Mouse (Mus musculus) forebrain, embryonic 16.5 days (tissue): ENCODE data around the gene Thap11. TPM values are rescaled to one million over a fixed set of nuclear protein-coding genes. Genes with fewer than 3 reads are reported as not detected.
A peak's percentile ranks its signal among the peaks of the same experiment; 100 is the strongest.
"Not testable (repeated sequence)": the region's sequence is repeated elsewhere in the genome, so short reads cannot be mapped to it uniquely, and the experiment has no call there.

Source experiments
- ATAC-seq: fragments of 200-750 bp; cut with Nextera tagmentation; 2 replicates; pipeline ENCODE4 v1.8.0; 2017; ENCODE audit warnings: mild to moderate bottlenecking, moderate library complexity
- H3K27ac ChIP-seq: fragments of 300-500 bp; sonication (generic); 2 replicates; pipeline ENCODE4 v1.5.1; 2014; ENCODE audit warnings: low read length, control low read depth
- H3K27me3 ChIP-seq: fragments of 300-500 bp; sonication (generic); replicated peaks from 2 replicates; pipeline ENCODE4 v1.6.1; 2014; ENCODE audit warnings: low read length; ENCODE audit not compliant: control insufficient read depth, insufficient read depth
- H3K36me3 ChIP-seq: fragments of 300-500 bp; sonication (generic); 2 replicates; pipeline ENCODE4 v1.6.1; 2014; ENCODE audit not compliant: control insufficient read depth, insufficient read depth
- H3K4me1 ChIP-seq: fragments of 300-500 bp; sonication (generic); replicated peaks from 2 replicates; pipeline ENCODE4 v1.6.1; 2014; ENCODE audit warnings: low read length; ENCODE audit not compliant: control insufficient read depth, insufficient read depth
- H3K4me2 ChIP-seq: fragments of 300-500 bp; sonication (generic); 2 replicates; pipeline ENCODE4 v1.6.1; 2014; ENCODE audit warnings: mild to moderate bottlenecking, low read length, control low read depth
- H3K4me3 ChIP-seq: fragments of 300-500 bp; sonication (generic); replicated peaks from 2 replicates; pipeline ENCODE4 v1.5.1; 2014; ENCODE audit warnings: mild to moderate bottlenecking, low read length, control low read depth
- H3K9ac ChIP-seq: fragments of 300-500 bp; sonication (generic); replicated peaks from 2 replicates; pipeline ENCODE4 v1.6.1; 2014; ENCODE audit warnings: low read depth, low read length, control low read depth
- H3K9me3 ChIP-seq: fragments of 300-500 bp; sonication (generic); 2 replicates; pipeline ENCODE4 v1.6.1; 2016; ENCODE audit warnings: low read length; ENCODE audit not compliant: control insufficient read depth
- WGBS: fragments of 180-500 bp; shearing (Covaris S2); extraction: QIAGEN DNeasy Blood & Tissue Kit; methylation state at CpG from one replicate; pipeline ENCODE4 v1.1.7; 2014; 5-methylcytosine and 5-hydroxymethylcytosine counted together
- polyA plus RNA-seq: library from polyadenylated mRNA; unstranded; fragments of >200 nt; fragmentation: Nextera tagmentation; extraction: Ambion mirVana; gene quantifications from 2 replicates; pipeline ENCODE4 v1.2.1, GENCODE M21; 2015

Thap11 gene
- polyA plus RNA-seq, 1 experiment from 2014 or later, result 63.8 TPM

- Histone ChIP-seq H3K4me2 (no peak overlapping the region), H3K9ac (no peak overlapping the region), H3K4me1 (no peaks in the 10 kb centered on the region), H3K4me3 (no peak overlapping the region), H3K27me3 (no peaks in the 10 kb centered on the region), H3K36me3 (no peaks in the 10 kb centered on the region; the same call in 1 of the 2 replicates), H3K9me3 (no peaks in the 10 kb centered on the region), H3K27ac (no peak overlapping the region)
- WGBS, result 96% methylated on average over 6 of the region's 6 CpGs
- ATAC-seq, result no peak
Measured at GRCm38 (mm10) chr8:105813241-105813640, 41.7 kb upstream of the Thap11 start.

DNA sequence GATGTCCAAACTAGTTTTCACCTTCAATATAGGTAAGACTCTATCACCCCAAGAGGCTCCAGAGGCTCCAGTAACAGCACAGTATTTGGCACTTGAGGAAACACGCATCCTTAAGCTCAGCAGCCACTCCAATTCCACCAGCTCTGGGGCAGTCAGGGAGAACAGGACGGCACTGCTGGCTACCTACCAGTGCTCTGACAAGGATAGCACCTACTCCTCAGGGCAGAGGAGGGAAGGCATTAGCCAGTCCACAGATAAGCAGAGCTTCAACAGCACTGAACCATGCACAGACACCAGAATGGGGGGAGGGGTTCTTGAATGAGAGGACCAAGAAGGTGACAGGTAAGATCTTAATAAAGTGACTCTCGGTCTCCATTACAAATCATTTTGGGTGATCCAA lies 35.3 kb upstream of the Thap11 start:
- Histone ChIP-seq H3K4me3 (no peak overlapping the region), H3K4me2 (no peak overlapping the region), H3K27ac (no peak overlapping the region), H3K9ac (no peak overlapping the region), H3K27me3 (no peaks in the 10 kb centered on the region), H3K4me1 (peaks cover 5% of the 10 kb centered on the region; the same call in 1 of the 2 replicates), H3K36me3 (peaks cover 7% of the 10 kb centered on the region), H3K9me3 (no peaks in the 10 kb centered on the region)
- 93% methylated on average over 3 of the region's 3 CpGs for WGBS
- ATAC-seq, result no peak

- H3K9ac ChIP-seq, result no peak overlapping the region
- peaks cover 7% of the 10 kb centered on the region for H3K36me3 ChIP-seq
- no peak overlapping the region for H3K4me2 ChIP-seq
- WGBS, result 100% methylated on average over 1 of the region's 1 CpGs
- peaks cover 12% of the 10 kb centered on the region for H3K4me1 ChIP-seq
- no peak overlapping the region for H3K4me3 ChIP-seq
- ATAC-seq, result no peak
- H3K27ac ChIP-seq, result no peak overlapping the region
- no peaks in the 10 kb centered on the region for H3K9me3 ChIP-seq
- no peaks in the 10 kb centered on the region for H3K27me3 ChIP-seq
Measured at GRCm38 (mm10) chr8:105820925-105821324, 34.0 kb upstream of the Thap11 start.

DNA sequence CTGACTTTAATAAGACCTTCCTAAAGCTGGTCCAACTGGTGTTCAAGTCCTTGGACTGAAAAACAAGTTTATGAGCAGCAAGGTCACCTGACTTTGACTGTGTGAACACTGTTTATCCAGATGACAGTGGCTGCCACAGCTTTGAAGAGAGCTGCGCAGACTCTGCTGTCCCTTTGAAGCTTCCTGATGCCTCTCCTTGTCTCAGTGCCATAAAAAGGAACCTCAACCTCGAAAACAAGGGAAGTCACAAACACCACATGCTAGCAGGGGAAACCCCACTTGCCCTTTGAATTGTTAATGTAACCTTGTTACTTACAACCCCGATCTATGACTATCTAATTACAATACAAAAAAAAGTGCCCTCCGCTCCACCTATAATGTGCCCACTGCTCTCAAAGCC lies 29.4 kb upstream of the Thap11 start:
- H3K9me3 ChIP-seq, result no peaks in the 10 kb centered on the region
- peaks cover 3% of the 10 kb centered on the region; the same call in 1 of the 2 replicates for H3K36me3 ChIP-seq
- ATAC-seq, result no peak
- no peak overlapping the region for H3K27ac ChIP-seq
- peaks cover 22% of the 10 kb centered on the region for H3K4me1 ChIP-seq
- no peak overlapping the region for H3K9ac ChIP-seq
- no peaks in the 10 kb centered on the region for H3K27me3 ChIP-seq
- WGBS, result 88% methylated on average over 4 of the region's 4 CpGs
- H3K4me3 ChIP-seq, result peak overlapping the region; percentile 99
- H3K4me2 ChIP-seq, result peak overlapping the region; percentile 75

- Histone ChIP-seq H3K36me3 (peaks cover 3% of the 10 kb centered on the region; the same call in 1 of the 2 replicates), H3K4me3 (peak overlapping the region; percentile 99), H3K4me2 (peak overlapping the region; percentile 75), H3K4me1 (peaks cover 22% of the 10 kb centered on the region), H3K9me3 (no peaks in the 10 kb centered on the region), H3K27me3 (no peaks in the 10 kb centered on the region), H3K9ac (peak overlapping the region; percentile 94), H3K27ac (no peak overlapping the region)
- 16% methylated on average over 4 of the region's 4 CpGs for WGBS
- ATAC-seq, result no peak
Measured at GRCm38 (mm10) chr8:105826379-105826778, 28.6 kb upstream of the Thap11 start.

DNA sequence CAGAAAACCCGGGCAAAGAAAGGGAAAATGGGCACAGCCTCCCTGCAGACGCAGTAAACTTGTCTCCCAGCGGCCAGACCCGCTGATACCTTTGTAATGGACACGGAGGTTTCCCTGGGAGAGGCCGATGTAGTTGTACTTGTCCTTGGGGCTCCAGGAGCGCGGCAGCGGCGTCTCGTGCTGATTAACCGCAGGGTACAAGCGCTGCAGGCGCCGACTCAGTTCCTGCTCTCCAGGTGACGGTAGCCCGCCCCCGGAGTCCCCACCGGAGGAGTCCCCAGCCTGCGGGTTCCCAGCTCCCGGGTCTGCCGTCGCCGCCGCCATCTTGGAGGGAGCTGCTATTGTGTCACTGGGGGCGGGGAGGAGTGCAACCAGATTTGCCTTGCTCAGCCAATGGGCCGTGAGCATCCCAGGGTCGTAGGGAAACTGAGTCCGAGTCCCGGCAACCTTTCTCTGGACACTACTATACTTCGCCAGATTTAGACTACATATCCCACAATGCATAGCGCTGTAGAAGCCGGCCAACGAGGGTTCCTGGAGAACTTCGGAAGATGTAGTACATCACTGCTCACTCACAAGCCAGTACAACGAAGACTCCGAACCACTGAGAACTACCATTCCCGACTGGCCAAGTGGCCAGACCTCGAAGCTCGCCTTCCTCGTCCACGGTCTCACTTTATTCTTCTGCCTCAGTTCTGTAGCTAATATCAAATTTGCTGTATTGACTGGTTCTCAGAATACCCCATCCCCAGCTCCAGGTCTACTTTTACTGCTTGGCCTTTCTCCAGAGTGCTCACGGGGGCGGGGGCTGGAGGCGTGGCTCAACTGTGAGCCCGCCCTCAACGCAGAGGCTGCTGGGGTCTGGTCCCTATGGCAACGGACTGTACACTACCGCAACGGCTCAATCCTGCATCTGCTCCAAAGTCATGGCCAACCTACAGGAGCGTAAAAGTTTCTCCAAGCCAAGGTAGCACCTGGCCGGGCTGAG lies 27.8 kb upstream of the Thap11 start, which contains the start of the genes Ranbp10 and Tsnaxip1:
Gene Ranbp10, minus strand, starts transcription at position 490 of the 988 bp plus-strand sequence.
Gene Tsnaxip1, plus strand, starts transcription at position 871 of the 988 bp plus-strand sequence.
- WGBS, result under 1% methylated on average over 52 of the region's 52 CpGs

DNA sequence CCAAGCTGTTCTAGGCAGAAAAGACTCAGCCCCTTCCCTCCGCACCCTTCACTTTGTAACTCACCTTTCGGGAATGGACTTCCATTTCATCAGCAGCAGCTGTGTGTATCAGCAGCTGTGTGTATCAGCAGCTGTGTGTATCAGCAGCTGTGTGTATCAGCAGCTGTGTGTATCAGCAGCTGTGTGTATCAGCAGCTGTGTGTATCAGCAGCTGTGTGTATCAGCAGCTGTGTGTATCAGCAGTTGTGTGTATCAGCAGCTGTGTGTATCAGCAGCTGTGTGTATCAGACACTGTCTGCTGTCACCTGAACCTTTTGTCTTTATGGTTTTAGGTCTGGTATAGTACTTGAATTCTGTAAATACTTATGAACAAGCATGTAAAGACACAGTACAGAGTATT lies 21.2 kb upstream of the Thap11 start:
- not testable (repeated sequence) for H3K9me3 ChIP-seq, ATAC-seq, H3K27ac ChIP-seq, H3K4me1 ChIP-seq, H3K4me3 ChIP-seq, H3K27me3 ChIP-seq, H3K36me3 ChIP-seq, H3K4me2 ChIP-seq, H3K9ac ChIP-seq
- 91% methylated on average over 2 of the region's 2 CpGs for WGBS

More for the DNA sequence above, 27.8 kb upstream of the Thap11 start, which contains the start of the genes Ranbp10 and Tsnaxip1:
- Histone ChIP-seq H3K27ac (peak within 1 kb of the TSS; percentile 75), H3K4me1 (peaks cover 22% of the 10 kb centered on the region), H3K36me3 (peaks cover 3% of the 10 kb centered on the region; the same call in 1 of the 2 replicates), H3K9me3 (no peaks in the 10 kb centered on the region), H3K27me3 (no peaks in the 10 kb centered on the region), H3K4me2 (peak within 1 kb of the TSS; percentile 75), H3K4me3 (peak within 1 kb of the TSS; percentile 99), H3K9ac (peak within 1 kb of the TSS; percentile 94)
- ATAC-seq, result peak; percentile 97

- H3K4me2 ChIP-seq, result no peak overlapping the region
- no peak overlapping the region for H3K9ac ChIP-seq
- no peaks in the 10 kb centered on the region for H3K4me1 ChIP-seq
- H3K4me3 ChIP-seq, result no peak overlapping the region
- no peaks in the 10 kb centered on the region for H3K27me3 ChIP-seq
- no peaks in the 10 kb centered on the region for H3K36me3 ChIP-seq
- no peaks in the 10 kb centered on the region for H3K9me3 ChIP-seq
- no peak for ATAC-seq
- no peak overlapping the region for H3K27ac ChIP-seq
- 30% methylated on average over 11 of the region's 11 CpGs for WGBS
Measured at GRCm38 (mm10) chr8:105835318-105835717, 19.6 kb upstream of the Thap11 start.

DNA sequence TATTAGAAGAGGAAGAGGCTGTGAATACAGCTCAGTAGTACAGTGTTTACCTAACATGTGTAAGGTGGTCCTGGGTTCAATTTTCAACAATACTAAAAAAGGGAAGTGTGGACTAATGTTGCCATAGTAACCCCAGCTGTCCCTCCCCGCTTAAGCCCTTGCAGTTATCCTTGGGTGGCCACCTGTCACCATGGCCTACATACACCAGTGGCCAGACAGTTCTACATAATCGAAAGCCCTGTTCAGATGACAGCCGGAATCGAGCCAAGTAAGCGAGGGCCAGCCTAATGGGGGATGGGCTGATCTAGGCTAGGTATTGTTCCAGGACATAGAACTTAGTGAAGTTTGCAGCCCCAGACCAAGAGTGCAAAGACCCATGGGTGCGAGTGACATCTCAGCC lies 17.9 kb upstream of the Thap11 start:
- Histone ChIP-seq H3K4me1 (no peaks in the 10 kb centered on the region), H3K27me3 (no peaks in the 10 kb centered on the region), H3K27ac (no peak overlapping the region), H3K9me3 (no peaks in the 10 kb centered on the region), H3K4me3 (no peak overlapping the region), H3K4me2 (no peak overlapping the region), H3K36me3 (no peaks in the 10 kb centered on the region), H3K9ac (no peak overlapping the region)
- no peak for ATAC-seq
- WGBS, result 80% methylated on average over 6 of the region's 6 CpGs
